Mouse (Mus musculus) liver, embryonic 13.5 days (tissue): ENCODE measurements around the gene Herpud1. TPM values are rescaled to one million over a fixed set of nuclear protein-coding genes. Genes with fewer than 3 reads are reported as not detected.
"Not testable (repeated sequence)": the region's sequence is repeated elsewhere in the genome, so short reads cannot be mapped to it uniquely, and the experiment has no call there.

ENCODE experiments used
- ATAC-seq: fragments of 200-750 bp; cut with Nextera tagmentation; 2 replicates; pipeline ENCODE4 v1.8.0; 2017; ENCODE audit warnings: low read depth, mild to moderate bottlenecking, moderate number of reproducible peaks, moderate library complexity
- DNase-seq: peaks from one replicate; pipeline ENCODE4 v3.0.0; 2022
- H3K27ac ChIP-seq: fragments of 300-500 bp; sonication (generic); 2 replicates; pipeline ENCODE4 v1.5.1; 2015; ENCODE audit warnings: moderate library complexity, mild to moderate bottlenecking, inconsistent platforms
- H3K27me3 ChIP-seq: fragments of 300-500 bp; sonication (generic); 2 replicates; pipeline ENCODE4 v1.6.1; 2015; ENCODE audit warnings: mild to moderate bottlenecking, inconsistent platforms
- H3K36me3 ChIP-seq: fragments of 300-500 bp; sonication (generic); 2 replicates; pipeline ENCODE4 v1.6.1; 2015; ENCODE audit warnings: mild to moderate bottlenecking, inconsistent platforms
- H3K4me1 ChIP-seq: fragments of 300-500 bp; sonication (generic); replicated peaks from 2 replicates; pipeline ENCODE4 v1.6.1; 2015; ENCODE audit warnings: inconsistent platforms
- H3K4me2 ChIP-seq: fragments of 300-500 bp; sonication (generic); 2 replicates; pipeline ENCODE4 v1.6.1; 2015; ENCODE audit warnings: inconsistent platforms, mild to moderate bottlenecking, moderate library complexity
- H3K4me3 ChIP-seq: fragments of 300-500 bp; sonication (generic); replicated peaks from 2 replicates; pipeline ENCODE4 v1.5.1; 2015; ENCODE audit warnings: mild to moderate bottlenecking, inconsistent platforms
- H3K9ac ChIP-seq: fragments of 300-500 bp; sonication (generic); 2 replicates; pipeline ENCODE4 v1.6.1; 2015; ENCODE audit warnings: mild to moderate bottlenecking, inconsistent platforms
- H3K9me3 ChIP-seq: fragments of 300-500 bp; sonication (generic); replicated peaks from 2 replicates; pipeline ENCODE4 v1.6.1; 2016; ENCODE audit warnings: inconsistent platforms
- WGBS: fragments of 180-500 bp; shearing (Covaris S2); methylation state at CpG from one replicate; pipeline ENCODE4 v1.1.7; 2015; ENCODE audit not compliant: insufficient replicate concordance; 5-methylcytosine and 5-hydroxymethylcytosine counted together
- polyA plus RNA-seq: library from polyadenylated mRNA; unstranded; fragments of >200 nt; fragmentation: Nextera tagmentation; extraction: Ambion mirVana; gene quantifications from 2 replicates; pipeline ENCODE4 v1.2.1, GENCODE M21; 2015

Gene Herpud1
- polyA plus RNA-seq, 1 experiment from 2014 or later: 78.4 TPM

DNA sequence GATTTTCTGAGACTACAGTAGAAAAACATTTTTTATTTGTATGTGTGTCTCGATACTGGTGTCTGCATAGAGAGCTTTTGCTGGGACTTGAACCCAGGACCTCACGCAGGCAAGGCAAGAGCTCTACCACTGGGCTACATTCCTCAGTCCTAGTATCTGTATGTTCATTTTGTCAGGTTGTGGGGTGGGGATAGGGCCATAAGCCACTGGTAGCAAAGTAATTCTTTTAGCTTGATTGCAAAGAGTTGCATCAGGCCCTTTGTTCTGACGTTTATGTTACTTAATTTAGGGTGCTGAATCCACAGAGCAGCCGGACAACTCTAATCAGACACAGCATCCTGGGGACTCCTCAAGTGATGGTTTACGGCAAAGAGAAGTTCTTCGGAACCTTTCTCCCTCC is 4.2 kb downstream of the Herpud1 start:
- Histone ChIP-seq H3K36me3 (peaks cover 70% of the 10 kb centered on the region), H3K4me1 (peaks cover 34% of the 10 kb centered on the region), H3K4me3 (no peak overlapping the region), H3K9me3 (no peaks in the 10 kb centered on the region), H3K9ac (no peak overlapping the region), H3K27me3 (no peaks in the 10 kb centered on the region), H3K4me2 (no peak overlapping the region), H3K27ac (no peak overlapping the region)
- ATAC-seq: no peak
- WGBS: 89% methylated on average over 6 of the region's 6 CpGs
- no peak for DNase-seq

DNA sequence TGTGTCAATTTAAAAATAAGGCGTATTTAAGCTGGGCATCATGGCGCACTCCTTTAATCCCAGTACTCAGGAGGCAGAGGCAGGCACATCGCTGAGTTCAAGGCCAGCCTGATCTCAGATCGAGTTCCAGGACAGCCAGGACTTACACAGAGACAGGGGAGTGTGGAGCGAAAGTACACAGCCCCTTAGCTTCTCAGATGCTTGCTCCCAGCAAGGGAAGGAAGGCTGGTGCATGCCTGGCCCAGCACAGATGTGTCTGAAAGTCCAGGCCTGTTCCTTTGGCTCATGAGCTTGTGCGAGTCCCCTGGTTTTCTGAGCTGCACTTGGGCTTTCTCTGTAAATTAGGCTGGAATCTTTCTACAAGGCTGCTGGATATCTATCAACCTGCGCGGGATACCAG is 4.7 kb downstream of the Herpud1 start:
- DNase-seq (no peak), ATAC-seq (no peak)
- Histone ChIP-seq H3K9ac (no peak overlapping the region), H3K9me3 (no peaks in the 10 kb centered on the region), H3K27ac (no peak overlapping the region), H3K4me1 (peaks cover 29% of the 10 kb centered on the region), H3K4me2 (no peak overlapping the region), H3K27me3 (no peaks in the 10 kb centered on the region), H3K36me3 (peaks cover 75% of the 10 kb centered on the region), H3K4me3 (no peak overlapping the region)
- 95% methylated on average over 8 of the region's 8 CpGs for WGBS

DNA sequence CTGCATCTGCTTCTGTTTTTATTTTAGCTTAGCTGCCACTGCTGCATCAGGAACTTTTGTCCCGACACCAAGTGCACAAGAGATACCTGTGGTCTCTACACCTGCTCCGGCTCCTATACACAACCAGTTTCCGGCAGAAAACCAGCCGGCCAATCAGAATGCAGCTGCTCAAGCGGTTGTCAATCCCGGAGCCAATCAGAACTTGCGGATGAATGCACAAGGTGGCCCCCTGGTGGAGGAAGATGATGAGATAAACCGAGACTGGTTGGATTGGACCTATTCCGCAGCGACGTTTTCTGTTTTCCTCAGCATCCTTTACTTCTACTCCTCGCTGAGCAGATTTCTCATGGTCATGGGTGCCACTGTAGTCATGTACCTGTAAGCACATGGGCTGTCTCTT is 5.9 kb downstream of the Herpud1 start:
- Histone ChIP-seq H3K9me3 (no peaks in the 10 kb centered on the region), H3K27ac (no peak overlapping the region), H3K36me3 (peaks cover 86% of the 10 kb centered on the region), H3K4me2 (no peak overlapping the region), H3K4me1 (peaks cover 28% of the 10 kb centered on the region), H3K4me3 (no peak overlapping the region), H3K27me3 (no peaks in the 10 kb centered on the region), H3K9ac (no peak overlapping the region)
- ATAC-seq (no peak), DNase-seq (peak; percentile 24)
- 83% methylated on average over 12 of the region's 12 CpGs for WGBS

DNA sequence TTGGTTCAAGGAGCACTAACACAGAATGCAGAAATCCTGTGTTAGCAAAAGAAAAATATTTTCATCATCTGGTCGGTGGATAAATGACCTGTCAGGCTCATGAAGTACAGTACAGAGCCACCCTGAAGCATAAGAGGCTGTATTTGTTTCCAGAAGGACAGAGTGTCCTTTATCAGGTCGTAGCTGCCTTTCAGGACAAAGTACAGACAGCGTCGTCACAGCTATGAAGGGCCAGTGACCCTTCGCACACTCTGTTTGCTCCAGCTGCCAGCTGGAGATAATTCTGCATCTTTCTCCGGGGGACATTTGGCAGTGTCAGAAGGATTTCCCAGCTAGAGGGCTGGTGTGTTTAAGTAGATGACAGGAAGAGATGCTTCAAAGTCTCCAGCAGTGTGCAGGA is 6.4 kb downstream of the Herpud1 start:
- H3K9ac ChIP-seq: no peak overlapping the region
- ATAC-seq: no peak
- no peak overlapping the region for H3K4me3 ChIP-seq
- peaks cover 91% of the 10 kb centered on the region for H3K36me3 ChIP-seq
- no peaks in the 10 kb centered on the region for H3K9me3 ChIP-seq
- no peak overlapping the region for H3K27ac ChIP-seq
- peaks cover 27% of the 10 kb centered on the region for H3K4me1 ChIP-seq
- no peak for DNase-seq
- H3K4me2 ChIP-seq: no peak overlapping the region
- H3K27me3 ChIP-seq: no peaks in the 10 kb centered on the region
- WGBS: 59% methylated on average over 6 of the region's 6 CpGs

DNA sequence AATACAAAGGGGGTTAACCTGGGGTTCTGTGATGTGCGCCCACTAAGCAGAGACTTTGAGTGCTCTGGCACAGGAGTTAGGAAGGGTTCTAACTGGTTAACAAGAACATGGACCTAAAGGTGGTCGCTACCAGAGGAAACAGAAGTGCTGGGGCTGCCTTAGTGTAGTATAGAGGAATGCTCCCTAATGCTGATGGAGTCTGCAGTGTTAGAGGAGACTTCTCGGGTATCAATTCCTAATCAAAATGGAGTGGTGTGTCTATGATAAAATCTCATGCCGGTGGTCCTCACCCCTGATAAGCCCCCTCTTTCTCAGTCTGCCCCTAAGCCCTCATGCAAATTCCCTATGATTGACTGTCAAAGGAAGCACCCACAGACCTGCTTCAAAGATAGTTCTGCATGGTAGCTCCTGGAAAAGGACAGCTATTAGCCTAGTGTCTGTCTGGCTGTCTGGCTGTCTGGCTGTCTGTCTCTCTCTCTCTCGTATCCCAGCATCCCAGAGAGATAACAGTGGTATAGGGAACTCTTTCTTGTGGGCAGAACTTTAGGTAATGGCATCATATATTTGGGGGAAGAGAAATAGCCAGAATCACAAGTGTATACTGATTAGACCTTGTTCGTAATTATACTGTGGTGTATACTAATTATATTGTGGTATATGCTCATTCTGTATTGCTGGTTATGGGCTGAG is 9.8 kb downstream of the Herpud1 start:
- H3K9ac ChIP-seq: no peak overlapping the region
- no peak overlapping the region for H3K4me3 ChIP-seq
- 76% methylated on average over 6 of the region's 6 CpGs for WGBS
- no peak overlapping the region for H3K27ac ChIP-seq
- H3K4me1 ChIP-seq: 0 out of 2 replicates have a peak, but pooled peaks cover 4% of the 10 kb centered on the region
- no peaks in the 10 kb centered on the region for H3K9me3 ChIP-seq
- no peak overlapping the region for H3K4me2 ChIP-seq
- DNase-seq: no peak
- ATAC-seq: no peak
- H3K36me3 ChIP-seq: peaks cover 79% of the 10 kb centered on the region
- no peaks in the 10 kb centered on the region for H3K27me3 ChIP-seq

DNA sequence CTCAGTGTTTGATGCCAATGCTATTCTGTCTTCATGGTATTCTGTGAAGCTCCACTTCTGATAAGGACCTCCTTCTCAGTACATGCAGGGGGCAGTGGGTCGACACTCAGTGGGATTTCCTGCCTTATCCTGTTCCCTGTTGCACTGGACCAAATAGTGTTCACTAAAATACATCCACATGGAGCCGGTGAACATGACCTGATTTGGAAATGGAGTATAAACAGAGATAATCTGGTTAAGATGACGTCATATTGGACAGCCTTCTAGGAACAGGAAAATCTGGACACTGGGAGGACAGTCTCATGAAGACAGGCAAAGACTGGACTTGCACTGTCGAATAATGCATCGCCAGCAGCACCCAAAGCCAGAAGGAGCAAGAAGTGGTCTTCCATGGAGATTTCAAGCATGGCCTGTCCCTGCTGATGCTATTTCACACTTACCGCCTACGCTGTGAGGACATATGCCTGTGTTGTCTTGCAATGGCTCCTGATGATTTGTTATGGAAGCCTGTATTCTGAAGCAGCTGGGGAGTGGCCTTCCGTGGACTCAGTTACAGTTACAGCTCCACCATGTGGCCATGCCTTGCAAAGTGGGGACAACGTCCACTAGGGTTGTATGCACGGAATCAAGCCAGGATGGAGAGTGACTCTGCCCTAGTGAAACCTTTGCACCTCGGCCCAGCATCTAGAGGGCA is 10.9 kb downstream of the Herpud1 start:
- 0 out of 2 replicates have a peak, but pooled peaks cover 4% of the 10 kb centered on the region for H3K4me1 ChIP-seq
- H3K4me2 ChIP-seq: no peak overlapping the region
- no peak for DNase-seq
- 61% methylated on average over 11 of the region's 11 CpGs for WGBS
- no peak overlapping the region for H3K9ac ChIP-seq
- peak; percentile 59 for ATAC-seq
- no peaks in the 10 kb centered on the region for H3K9me3 ChIP-seq
- no peak overlapping the region for H3K4me3 ChIP-seq
- H3K36me3 ChIP-seq: peaks cover 68% of the 10 kb centered on the region
- H3K27ac ChIP-seq: no peak overlapping the region
- no peaks in the 10 kb centered on the region for H3K27me3 ChIP-seq

DNA sequence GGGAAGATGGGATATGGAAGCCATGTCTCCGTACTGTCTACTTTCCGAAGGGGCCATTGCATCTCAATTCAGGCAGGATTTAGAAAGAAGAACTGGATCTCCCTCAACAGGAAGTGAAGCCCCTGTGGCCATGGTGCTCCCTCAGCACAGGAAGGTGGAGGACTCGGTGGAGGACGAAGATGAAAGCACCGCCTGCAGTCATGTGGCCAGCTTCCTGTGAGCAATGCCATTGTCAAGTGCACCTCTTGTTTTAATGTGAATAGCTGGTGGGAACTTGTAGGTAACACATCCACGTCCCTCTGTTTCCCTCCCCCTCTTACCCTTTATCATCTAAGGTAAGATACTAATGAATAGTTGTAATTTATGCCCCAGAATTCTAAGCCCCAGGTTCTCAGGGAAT is 12.3 kb downstream of the Herpud1 start:
- no peak overlapping the region for H3K4me2 ChIP-seq
- no peak overlapping the region for H3K27ac ChIP-seq
- H3K27me3 ChIP-seq: no peaks in the 10 kb centered on the region
- no peaks in the 10 kb centered on the region for H3K9me3 ChIP-seq
- ATAC-seq (no peak), DNase-seq (no peak)
- WGBS: 57% methylated on average over 6 of the region's 6 CpGs
- peaks cover 55% of the 10 kb centered on the region for H3K36me3 ChIP-seq
- no peak overlapping the region for H3K4me3 ChIP-seq
- H3K9ac ChIP-seq: no peak overlapping the region
- H3K4me1 ChIP-seq: no peaks in the 10 kb centered on the region

DNA sequence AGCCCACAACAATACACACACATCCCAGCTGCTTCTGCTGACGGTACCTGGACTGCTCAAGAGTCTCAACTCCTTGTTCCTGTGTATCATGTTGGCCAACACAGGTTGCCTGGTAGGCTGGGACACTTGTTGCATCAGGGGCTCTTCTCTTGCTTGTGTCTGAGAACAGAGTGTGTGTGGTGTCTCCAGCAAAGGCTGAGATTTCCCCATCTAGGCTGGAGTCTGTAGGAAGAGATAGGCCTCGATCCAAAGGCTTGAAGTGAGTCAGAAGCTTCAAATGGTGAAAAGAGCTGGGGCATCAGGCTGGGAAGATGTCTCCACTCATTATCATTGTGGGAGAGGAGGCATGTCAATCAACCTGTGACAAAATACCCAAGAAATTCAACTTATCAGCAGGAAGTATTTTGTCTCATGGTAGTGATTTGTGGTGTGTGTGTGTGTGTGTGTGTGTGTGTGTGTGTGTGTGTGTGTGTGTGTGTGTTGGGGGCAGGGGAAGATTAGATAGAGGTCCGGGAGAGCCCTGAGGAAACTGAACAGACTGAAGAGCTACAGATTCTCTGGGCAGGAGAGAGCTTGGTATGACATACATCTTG is 13.2 kb downstream of the Herpud1 start:
- H3K4me2 ChIP-seq: no peak overlapping the region
- H3K9me3 ChIP-seq: no peaks in the 10 kb centered on the region
- DNase-seq (no peak), ATAC-seq (no peak)
- no peaks in the 10 kb centered on the region for H3K27me3 ChIP-seq
- WGBS: 43% methylated on average over 3 of the region's 3 CpGs
- H3K27ac ChIP-seq: no peak overlapping the region
- no peaks in the 10 kb centered on the region for H3K4me1 ChIP-seq
- H3K36me3 ChIP-seq: peaks cover 46% of the 10 kb centered on the region
- H3K9ac ChIP-seq: no peak overlapping the region
- H3K4me3 ChIP-seq: no peak overlapping the region

DNA sequence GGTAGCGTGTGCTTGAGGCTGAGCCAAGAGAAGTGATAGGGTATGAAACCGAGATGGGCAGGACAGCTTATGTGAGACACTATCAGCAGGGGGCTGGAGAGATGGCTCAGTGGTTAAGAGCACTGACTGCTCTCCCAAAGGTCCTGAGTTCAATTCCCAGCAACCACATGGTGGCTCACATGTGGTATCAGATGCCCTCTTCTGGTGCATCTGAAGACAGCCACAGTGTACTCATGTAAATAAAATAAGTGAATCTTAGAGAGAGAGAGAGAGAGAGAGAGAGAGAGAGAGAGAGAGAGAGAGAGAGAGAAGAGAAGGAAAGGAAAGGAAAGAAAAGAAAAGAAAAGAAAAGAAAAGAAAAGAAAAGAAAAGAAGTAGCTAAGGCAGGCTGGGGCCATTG is 13.7 kb downstream of the Herpud1 start:
- WGBS: 60% methylated on average over 2 of the region's 2 CpGs
- H3K27ac ChIP-seq, H3K9me3 ChIP-seq, H3K4me3 ChIP-seq, H3K9ac ChIP-seq, H3K27me3 ChIP-seq, DNase-seq, H3K4me2 ChIP-seq, ATAC-seq, H3K4me1 ChIP-seq: not testable (repeated sequence)
- peaks cover 41% of the 10 kb centered on the region for H3K36me3 ChIP-seq

DNA sequence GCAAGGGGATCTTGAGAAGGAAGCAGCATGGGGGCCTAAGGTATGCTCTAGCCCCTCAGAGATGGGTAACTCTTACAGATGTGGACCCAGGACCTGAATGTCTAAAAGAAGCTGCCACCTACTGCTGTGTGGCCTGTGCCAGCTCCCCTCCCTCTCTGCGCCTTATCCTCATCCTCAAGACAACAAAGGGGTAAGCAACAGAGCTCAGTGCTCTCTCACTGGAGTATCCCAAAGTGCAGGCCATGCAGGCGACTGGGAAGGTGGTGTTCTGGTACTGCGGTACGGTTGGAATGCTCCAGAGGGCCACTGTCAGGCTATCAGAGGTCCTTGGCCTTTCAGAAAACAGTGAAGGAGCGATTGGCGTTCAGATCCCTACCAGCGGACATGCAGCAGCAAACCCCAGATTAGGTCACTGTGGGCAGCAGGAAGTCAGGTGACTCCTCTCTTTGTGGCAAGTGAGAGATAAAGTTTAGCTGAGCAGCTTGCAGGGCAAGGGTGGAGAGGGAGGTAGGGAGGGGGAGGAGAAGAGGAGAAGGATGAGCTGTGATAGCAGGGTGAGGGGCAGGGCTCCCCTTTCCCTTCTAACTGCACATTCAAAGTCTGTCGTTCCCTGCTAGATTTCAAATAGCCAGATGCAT is 22.3 kb downstream of the Herpud1 start:
- Histone ChIP-seq H3K36me3 (no peaks in the 10 kb centered on the region), H3K9ac (no peak overlapping the region), H3K9me3 (no peaks in the 10 kb centered on the region), H3K27me3 (peaks cover 2% of the 10 kb centered on the region; the same call in 1 of the 2 replicates), H3K27ac (no peak overlapping the region), H3K4me2 (no peak overlapping the region), H3K4me3 (no peak overlapping the region), H3K4me1 (peaks cover 15% of the 10 kb centered on the region)
- DNase-seq (peak; percentile 15), ATAC-seq (peak; percentile 78)
- WGBS: 13% methylated on average over 8 of the region's 8 CpGs

DNA sequence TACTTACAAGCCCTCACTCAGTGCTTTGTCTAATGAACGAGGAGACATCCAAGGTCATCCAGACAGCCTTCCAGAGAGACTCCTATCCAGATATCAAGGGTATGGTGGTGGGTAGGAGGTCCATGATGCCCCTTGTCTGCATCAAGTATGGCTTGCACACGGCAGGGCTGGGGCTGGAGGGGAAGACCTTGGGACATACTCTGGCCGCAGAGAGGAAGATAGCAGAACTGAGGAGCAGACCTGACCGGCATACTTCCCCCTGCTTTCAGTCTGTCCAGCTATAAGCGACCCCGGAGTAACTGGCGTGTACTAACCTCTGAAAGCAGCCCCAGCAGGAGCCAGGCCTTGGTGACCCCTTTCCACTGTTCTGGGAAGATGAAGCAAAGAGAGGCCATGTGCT is 23.3 kb downstream of the Herpud1 start:
- Histone ChIP-seq H3K4me3 (no peak overlapping the region), H3K9me3 (no peaks in the 10 kb centered on the region), H3K4me1 (peaks cover 15% of the 10 kb centered on the region), H3K4me2 (no peak overlapping the region), H3K36me3 (no peaks in the 10 kb centered on the region), H3K9ac (no peak overlapping the region), H3K27ac (no peak overlapping the region), H3K27me3 (peaks cover 6% of the 10 kb centered on the region; the same call in 1 of the 2 replicates)
- WGBS: 62% methylated on average over 7 of the region's 7 CpGs
- ATAC-seq (no peak), DNase-seq (no peak)
